Mouse (Mus musculus) spleen, postnatal 36 days (tissue): ENCODE results near the gene Scarb1.

Experiments
- DNase-seq, 2 experiments: peaks; one replicate each; pipeline ENCODE4 v3.0.0; 2022; ENCODE audit warnings: low spot score in 2 of 2, mixed read lengths in 1 of 2

Scarb1 gene

GRCm38 (mm10) chr5:125364851-125365429 lies 24.0 kb upstream of the Scarb1 start:
- no peak for DNase-seq

- no peak for DNase-seq
Measured at GRCm38 (mm10) chr5:125363894-125364293, 23.0 kb upstream of the Scarb1 start.

GRCm38 (mm10) chr5:125360981-125361510 lies 20.2 kb upstream of the Scarb1 start:
- DNase-seq, result no peak

- no peak for DNase-seq
Measured at GRCm38 (mm10) chr5:125360566-125360965, 19.7 kb upstream of the Scarb1 start.

- DNase-seq, result peak; percentile 42 to 61
Measured at GRCm38 (mm10) chr5:125358270-125358608, 17.3 kb upstream of the Scarb1 start.

- DNase-seq, result no peak
Measured at GRCm38 (mm10) chr5:125357543-125358269, 16.8 kb upstream of the Scarb1 start.

- DNase-seq, result no peak
Measured at GRCm38 (mm10) chr5:125355650-125356049, 14.8 kb upstream of the Scarb1 start.

- no peak for DNase-seq
Measured at GRCm38 (mm10) chr5:125354885-125355492, 14.1 kb upstream of the Scarb1 start.

- DNase-seq, result no peak
Measured at GRCm38 (mm10) chr5:125352781-125353294, 11.9 kb upstream of the Scarb1 start.

GRCm38 (mm10) chr5:125351939-125352338 lies 11.0 kb upstream of the Scarb1 start:
- DNase-seq, result peak; percentile 43 to 58

- DNase-seq, result no peak
Measured at GRCm38 (mm10) chr5:125351057-125351456, 10.2 kb upstream of the Scarb1 start.

GRCm38 (mm10) chr5:125349391-125349790 lies 8.5 kb upstream of the Scarb1 start:
- no peak for DNase-seq

- peak in 1 of 2 experiments; percentile 50 for DNase-seq
Measured at GRCm38 (mm10) chr5:125348487-125348886, 7.6 kb upstream of the Scarb1 start.

- no peak for DNase-seq
Measured at GRCm38 (mm10) chr5:125348067-125348466, 7.2 kb upstream of the Scarb1 start.

- DNase-seq, result no peak
Measured at GRCm38 (mm10) chr5:125344296-125344695, 3.4 kb upstream of the Scarb1 start.

GRCm38 (mm10) chr5:125341459-125342090 lies 681 bp upstream of the Scarb1 start:
- DNase-seq, result peak in 1 of 2 experiments; percentile 37

- no peak for DNase-seq
Measured at GRCm38 (mm10) chr5:125339851-125340531, 903 bp downstream of the Scarb1 start.

GRCm38 (mm10) chr5:125339108-125339751 lies 1.7 kb downstream of the Scarb1 start:
- DNase-seq, result peak in 1 of 2 experiments; percentile 51

- no peak for DNase-seq
Measured at GRCm38 (mm10) chr5:125337526-125337925, 3.4 kb downstream of the Scarb1 start.

- DNase-seq, result no peak
Measured at GRCm38 (mm10) chr5:125337012-125337411, 3.9 kb downstream of the Scarb1 start.

GRCm38 (mm10) chr5:125333009-125333408 lies 7.9 kb downstream of the Scarb1 start:
- DNase-seq, result no peak
